Mouse (Mus musculus): ENCODE results near the gene Cyp27b1.
A peak's percentile ranks its signal among the peaks of the same experiment; 100 is the strongest.

Cyp27b1 gene

GRCm38 (mm10) chr10:127091507-127092396, 43.7 kb downstream of the Cyp27b1 start:
- peak in 1 of 2 experiments; percentile 71 for DNase-seq

GRCm38 (mm10) chr10:127092742-127093141, 44.7 kb downstream of the Cyp27b1 start:
- no peak for DNase-seq

DNA sequence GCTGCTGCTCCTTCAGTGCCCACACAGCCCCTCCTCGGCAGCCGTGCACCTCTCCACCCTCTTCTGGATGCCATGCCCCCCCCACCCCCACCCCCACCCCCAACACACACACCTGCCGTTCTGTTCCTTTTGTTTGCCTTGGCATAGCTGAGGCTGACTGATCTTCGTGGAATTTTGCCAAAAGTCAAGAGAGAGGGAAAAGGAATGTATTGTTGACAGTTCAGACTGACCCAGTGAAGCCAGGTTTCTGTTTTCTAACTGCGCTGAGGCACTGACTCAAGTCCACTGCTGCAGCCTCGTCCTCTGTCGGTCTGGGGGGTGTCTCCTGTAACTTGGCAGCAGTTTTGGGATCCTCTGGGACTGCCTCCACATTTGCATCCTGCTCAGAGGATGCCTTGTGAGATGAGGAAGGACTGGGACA, 46.3 kb downstream of the Cyp27b1 start:
- peak in 1 of 2 experiments; percentile 39 for DNase-seq

DNA sequence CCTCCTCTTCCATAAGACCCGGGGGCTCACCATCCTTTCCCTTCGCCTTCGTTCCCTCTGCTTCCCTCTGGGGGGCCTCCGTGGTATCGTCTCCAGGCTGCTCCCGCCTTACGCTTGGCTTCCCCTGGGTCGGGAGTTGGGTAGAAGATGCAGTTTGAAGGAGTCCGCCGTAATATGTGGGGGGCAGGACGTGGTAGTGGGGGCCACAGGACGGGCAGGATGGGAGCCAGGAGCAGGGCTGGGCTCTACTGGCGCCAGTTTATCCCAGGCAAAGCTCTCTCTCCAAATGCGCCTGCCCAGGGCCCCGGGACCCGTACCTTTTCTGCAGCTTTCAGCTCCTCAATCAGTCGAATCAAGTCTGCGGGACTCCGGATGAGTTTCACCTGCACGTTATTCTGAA, 50.5 kb downstream of the Cyp27b1 start:
- DNase-seq, result no peak

DNA sequence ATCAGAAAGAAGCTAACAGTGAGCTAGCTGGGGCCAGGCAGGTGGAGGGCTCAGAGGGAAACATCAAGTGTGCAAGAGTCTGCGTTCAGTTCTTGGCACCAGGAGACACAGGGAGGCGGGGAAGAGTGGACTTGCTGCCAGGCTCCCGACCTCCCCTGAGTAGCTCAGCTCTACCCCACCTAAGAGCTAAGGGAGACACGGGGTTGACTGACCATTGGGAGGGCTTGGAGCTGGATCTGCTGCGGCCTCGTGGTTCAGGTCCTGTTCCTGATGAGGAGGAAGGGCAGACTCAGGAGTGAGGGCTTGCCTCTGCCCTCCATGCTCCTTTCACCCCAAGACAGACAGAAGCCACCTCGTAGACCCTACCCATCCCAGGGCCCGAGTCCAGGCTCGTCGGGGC, 51.1 kb downstream of the Cyp27b1 start:
- DNase-seq, result no peak

DNA sequence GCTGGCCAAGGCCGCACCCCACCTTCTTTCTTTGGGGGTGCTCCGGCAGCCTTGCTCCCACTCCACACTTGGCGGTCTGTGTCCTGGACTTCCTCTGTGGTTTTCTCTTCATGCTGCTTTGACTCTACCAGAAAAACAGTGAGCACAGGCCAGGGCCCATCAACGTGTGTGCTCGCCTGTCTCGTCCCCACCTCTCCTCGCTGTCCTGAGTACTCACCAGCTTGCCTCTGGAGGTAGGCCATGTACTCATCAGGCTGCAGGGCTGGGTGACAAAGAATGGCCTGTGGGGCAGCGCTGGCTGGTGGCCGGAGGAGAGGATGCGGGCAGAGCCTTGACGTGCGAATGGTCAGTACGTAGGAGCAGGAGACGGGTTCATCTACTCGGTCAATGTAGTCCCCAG, 51.8 kb downstream of the Cyp27b1 start:
- no peak for DNase-seq

GRCm38 (mm10) chr10:127100414-127100813, 52.4 kb downstream of the Cyp27b1 start:
- no peak for DNase-seq

DNA sequence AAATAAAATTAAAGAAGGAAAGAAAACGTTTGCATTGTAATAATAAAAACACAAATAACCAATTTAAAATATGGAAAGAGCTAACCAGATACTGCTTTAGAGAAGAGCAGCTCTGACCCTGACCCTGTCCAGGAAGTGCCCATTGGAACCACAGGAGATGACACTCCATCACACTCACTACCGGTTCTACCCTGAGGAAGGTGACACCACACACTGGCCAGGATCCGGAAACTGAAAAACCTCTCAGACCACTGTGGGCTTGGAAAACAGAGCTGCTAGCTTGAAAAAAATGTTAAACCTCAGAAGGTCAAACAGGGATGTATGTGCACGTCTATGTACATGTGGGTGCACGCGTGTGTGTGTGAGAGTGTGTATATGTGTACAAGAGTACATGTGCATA, 53.1 kb downstream of the Cyp27b1 start:
- no peak for DNase-seq

Data from kidney, postnatal 36 days (tissue).